Mouse (Mus musculus) lung, postnatal 0 days (tissue): Measurements from ENCODE around the gene Memo1. TPM values are rescaled to one million over a fixed set of nuclear protein-coding genes. Genes with fewer than 3 reads are reported as not detected.
"Not testable (repeated sequence)": the region's sequence is repeated elsewhere in the genome, so short reads cannot be mapped to it uniquely, and the experiment has no call there.

ENCODE experiments used
- ATAC-seq: fragments of 200-750 bp; cut with Nextera tagmentation; 2 replicates; pipeline ENCODE4 v1.8.0; 2017; ENCODE audit warnings: moderate library complexity
- DNase-seq: peaks from one replicate; pipeline ENCODE4 v3.0.0-alpha.2; 2016; ENCODE audit warnings: low spot score
- H3K27ac ChIP-seq: fragments of 300-500 bp; sonication (generic); 2 replicates; pipeline ENCODE4 v1.5.1; 2014; ENCODE audit warnings: antibody characterized with exemption, mild to moderate bottlenecking, low read length, mixed read lengths
- H3K27me3 ChIP-seq: fragments of 300-500 bp; sonication (generic); replicated peaks from 2 replicates; pipeline ENCODE4 v1.6.1; 2014; ENCODE audit warnings: low read length, mixed read lengths; ENCODE audit not compliant: insufficient read depth
- H3K36me3 ChIP-seq: fragments of 300-500 bp; sonication (generic); 2 replicates; pipeline ENCODE4 v1.6.1; 2014; ENCODE audit warnings: low read length, mixed read lengths; ENCODE audit not compliant: insufficient read depth
- H3K4me1 ChIP-seq: fragments of 300-500 bp; sonication (generic); 2 replicates; pipeline ENCODE4 v1.6.1; 2014; ENCODE audit warnings: antibody characterized with exemption, low read depth, low read length, mixed read lengths; ENCODE audit not compliant: insufficient read depth
- H3K4me2 ChIP-seq: fragments of 300-500 bp; sonication (generic); replicated peaks from 2 replicates; pipeline ENCODE4 v1.6.1; 2014; ENCODE audit warnings: low read depth, mild to moderate bottlenecking, low read length, moderate library complexity, mixed read lengths
- H3K4me3 ChIP-seq: fragments of 300-500 bp; sonication (generic); 2 replicates; pipeline ENCODE4 v1.5.1; 2014; ENCODE audit warnings: low read depth, low read length
- H3K9ac ChIP-seq: fragments of 300-500 bp; sonication (generic); replicated peaks from 2 replicates; pipeline ENCODE4 v1.6.1; 2014; ENCODE audit warnings: low read depth, mild to moderate bottlenecking
- H3K9me3 ChIP-seq: fragments of 300-500 bp; sonication (generic); 2 replicates; pipeline ENCODE4 v1.6.1; 2016; ENCODE audit warnings: low read length, mixed read lengths
- CTCF ChIP-seq: IDR thresholded peaks from 2 replicates; pipeline ENCODE4 v1.5.1; 2016; ENCODE audit warnings: antibody characterized with exemption, mild to moderate bottlenecking
- EP300 ChIP-seq: IDR thresholded peaks from 2 replicates; pipeline ENCODE4 v1.6.1; 2016; ENCODE audit warnings: antibody characterized with exemption, mild to moderate bottlenecking, control low read depth
- WGBS: fragments of 180-500 bp; shearing (Covaris S2); extraction: QIAGEN DNeasy Blood & Tissue Kit; methylation state at CpG from one replicate; pipeline ENCODE4 v1.1.7; 2014; 5-methylcytosine and 5-hydroxymethylcytosine counted together
- polyA plus RNA-seq: library from polyadenylated mRNA; unstranded; fragments of >200 nt; fragmentation: Nextera tagmentation; extraction: Ambion mirVana; gene quantifications from 2 replicates; pipeline ENCODE4 v1.2.1, GENCODE M21; 2015

The Memo1 gene
- polyA plus RNA-seq, 1 experiment from 2014 or later, result 54.2 TPM

DNA sequence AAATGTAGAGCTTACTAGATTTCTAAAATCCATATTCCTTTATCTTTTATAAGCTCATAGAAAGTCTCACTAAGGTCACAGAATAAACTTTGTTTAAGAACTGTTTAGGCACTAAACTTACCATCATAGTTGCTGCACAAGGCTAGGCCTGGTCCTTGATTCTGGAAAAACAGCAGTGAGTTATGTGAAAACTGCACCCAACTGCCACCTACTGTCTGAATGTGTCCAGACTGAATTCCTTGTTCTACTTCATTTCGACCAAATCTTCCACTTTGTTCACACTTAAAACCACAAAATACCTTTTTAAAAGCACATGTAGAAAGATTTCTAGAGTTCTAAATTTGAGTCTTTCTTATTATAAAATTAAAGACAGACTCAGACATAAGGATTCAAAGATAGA, 101.9 kb downstream of the Memo1 start:
- 60% methylated on average over 1 of the region's 1 CpGs for WGBS
- no peak overlapping the region for H3K4me3 ChIP-seq
- H3K27ac ChIP-seq, result no peak overlapping the region
- DNase-seq, result peak; percentile 46
- no peak for ATAC-seq
- no peaks in the 10 kb centered on the region for H3K27me3 ChIP-seq
- TF ChIP-seq CTCF, result peak; percentile 63
- TF ChIP-seq EP300, result no peak
- H3K36me3 ChIP-seq, result no peaks in the 10 kb centered on the region
- H3K4me2 ChIP-seq, result no peak overlapping the region
- no peaks in the 10 kb centered on the region for H3K9me3 ChIP-seq
- H3K4me1 ChIP-seq, result no peaks in the 10 kb centered on the region
- H3K9ac ChIP-seq, result no peak overlapping the region

DNA sequence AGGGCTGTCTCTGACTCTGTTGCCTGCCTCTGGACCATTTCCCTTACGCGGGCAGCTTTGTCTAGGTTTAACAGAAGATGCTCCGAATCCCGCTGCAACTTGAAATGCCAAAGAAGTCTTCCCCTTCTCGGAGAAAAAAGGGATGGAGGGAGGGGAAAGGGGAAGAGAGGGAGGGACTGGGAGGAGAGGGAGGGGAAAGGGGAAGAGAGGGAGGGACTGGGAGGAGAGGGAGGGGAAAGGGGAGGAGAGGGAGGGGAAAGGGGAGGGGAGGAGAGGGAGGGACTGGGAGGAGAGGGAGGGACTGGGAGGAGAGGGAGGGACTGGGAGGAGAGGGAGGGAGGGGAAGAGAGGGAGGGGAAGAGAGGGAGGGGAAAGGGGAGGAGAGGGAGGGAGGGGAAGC, 103.9 kb downstream of the Memo1 start:
- no peaks in the 10 kb centered on the region for H3K4me1 ChIP-seq
- H3K9me3 ChIP-seq, result no peaks in the 10 kb centered on the region
- no peak overlapping the region for H3K27ac ChIP-seq
- no peak overlapping the region for H3K9ac ChIP-seq
- H3K27me3 ChIP-seq, result no peaks in the 10 kb centered on the region
- 77% methylated on average over 5 of the region's 5 CpGs for WGBS
- TF ChIP-seq CTCF (no peak), EP300 (no peak)
- H3K4me2 ChIP-seq, result no peak overlapping the region
- H3K4me3 ChIP-seq, result no peak overlapping the region
- DNase-seq (no peak), ATAC-seq (no peak)
- no peaks in the 10 kb centered on the region for H3K36me3 ChIP-seq

DNA sequence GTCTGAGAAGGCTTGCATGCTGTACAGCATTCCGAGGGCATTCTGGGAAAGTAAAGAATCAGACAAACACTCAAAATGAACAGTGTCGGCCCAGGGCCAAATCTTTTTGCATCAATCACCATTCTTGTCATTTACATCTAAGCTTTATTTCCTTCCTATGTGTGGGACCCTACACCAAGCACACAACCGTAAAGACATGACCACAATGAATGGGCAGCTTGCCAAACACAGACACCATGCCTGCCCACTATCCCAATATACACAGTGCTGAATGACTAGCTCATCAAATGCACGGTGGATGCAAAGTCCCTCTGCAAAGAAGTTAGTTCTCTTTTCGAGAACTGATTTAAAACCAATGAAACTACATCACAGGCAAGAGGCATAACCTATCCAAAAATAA, 109.1 kb downstream of the Memo1 start:
- Histone ChIP-seq H3K4me1 (no peaks in the 10 kb centered on the region), H3K27me3 (no peaks in the 10 kb centered on the region), H3K9ac (no peak overlapping the region), H3K4me3 (no peak overlapping the region), H3K27ac (no peak overlapping the region), H3K36me3 (no peaks in the 10 kb centered on the region), H3K4me2 (no peak overlapping the region), H3K9me3 (no peaks in the 10 kb centered on the region)
- 31% methylated on average over 5 of the region's 5 CpGs for WGBS
- DNase-seq, result peak; percentile 58
- peak; percentile 77 for ATAC-seq
- TF ChIP-seq CTCF (no peak), EP300 (no peak)

DNA sequence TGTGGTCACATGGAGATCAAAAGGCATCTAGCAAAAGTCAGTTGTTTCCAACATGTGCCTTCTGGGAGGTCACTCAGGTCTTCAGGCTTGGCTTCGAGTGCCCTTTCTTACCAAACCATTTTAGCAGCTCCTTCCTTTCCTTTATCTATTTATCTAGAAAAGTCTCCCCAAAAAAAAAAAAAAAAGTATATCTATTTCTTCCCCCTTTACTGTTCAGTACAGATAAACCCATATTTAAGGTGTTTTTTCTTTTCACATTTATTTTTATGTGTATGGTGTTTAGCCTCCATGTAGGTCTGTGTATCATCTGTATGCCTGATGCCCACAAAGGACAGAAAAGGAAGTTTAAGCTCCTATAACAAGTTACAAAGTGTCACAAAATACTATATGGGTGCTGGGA, 110.6 kb downstream of the Memo1 start:
- Histone ChIP-seq H3K36me3 (no peaks in the 10 kb centered on the region), H3K4me1 (no peaks in the 10 kb centered on the region), H3K27me3 (no peaks in the 10 kb centered on the region), H3K9me3 (no peaks in the 10 kb centered on the region), H3K4me3 (no peak overlapping the region), H3K9ac (no peak overlapping the region), H3K4me2 (no peak overlapping the region), H3K27ac (no peak overlapping the region)
- TF ChIP-seq EP300, result no peak
- no peak for TF ChIP-seq CTCF
- WGBS, result 85% methylated on average over 1 of the region's 1 CpGs
- DNase-seq (no peak), ATAC-seq (no peak)

DNA sequence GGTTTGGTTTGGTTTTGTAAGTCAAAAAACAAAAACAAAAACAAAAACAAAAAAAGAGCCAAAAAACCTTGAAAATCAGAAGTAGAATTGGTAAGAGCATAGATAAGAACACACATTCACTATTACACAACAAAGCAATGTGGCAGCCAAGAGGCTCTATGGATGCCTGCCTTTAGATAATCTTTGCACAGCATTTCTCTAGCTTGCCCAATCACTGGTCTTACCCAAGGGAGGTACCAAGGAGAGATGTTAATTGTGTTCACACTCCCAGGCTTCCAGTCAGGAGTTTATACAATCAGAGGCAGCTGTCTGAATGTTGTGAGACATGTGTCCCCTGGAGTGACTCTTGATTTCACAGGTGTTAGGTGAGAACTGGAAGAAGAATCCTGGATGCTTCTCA, 114.4 kb downstream of the Memo1 start:
- no peak for TF ChIP-seq EP300
- no peak for TF ChIP-seq CTCF
- no peaks in the 10 kb centered on the region for H3K36me3 ChIP-seq

DNA sequence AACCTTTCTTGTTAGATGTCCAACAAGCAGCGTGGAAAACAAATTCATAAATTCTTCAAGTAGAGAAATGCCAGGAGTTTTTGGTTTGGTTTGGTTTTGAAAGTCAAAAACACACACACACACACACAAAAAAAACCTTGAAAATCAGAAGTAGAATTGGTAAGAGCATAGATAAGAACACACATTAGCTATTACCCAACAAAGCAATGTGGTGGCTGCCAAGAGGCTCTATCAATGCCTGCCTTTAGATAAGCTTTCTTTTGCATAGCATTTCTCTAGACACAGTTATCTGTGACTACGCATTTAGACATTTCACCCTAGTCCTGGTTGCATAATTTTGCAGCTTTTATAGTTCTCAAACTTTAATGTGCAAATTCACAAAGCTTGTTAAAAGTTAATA, 115.7 kb downstream of the Memo1 start:
- H3K4me2 ChIP-seq, H3K4me3 ChIP-seq, H3K27ac ChIP-seq, DNase-seq, H3K36me3 ChIP-seq, ATAC-seq, H3K9me3 ChIP-seq, H3K27me3 ChIP-seq, H3K9ac ChIP-seq, H3K4me1 ChIP-seq: not testable (repeated sequence)
- 75% methylated on average over 2 of the region's 2 CpGs for WGBS

More for the DNA sequence above, 114.4 kb downstream of the Memo1 start:
- Histone ChIP-seq H3K4me1 (no peaks in the 10 kb centered on the region), H3K4me2 (no peak overlapping the region), H3K27me3 (no peaks in the 10 kb centered on the region), H3K9me3 (no peaks in the 10 kb centered on the region), H3K27ac (no peak overlapping the region), H3K9ac (no peak overlapping the region), H3K4me3 (no peak overlapping the region)
- DNase-seq (no peak), ATAC-seq (no peak)

DNA sequence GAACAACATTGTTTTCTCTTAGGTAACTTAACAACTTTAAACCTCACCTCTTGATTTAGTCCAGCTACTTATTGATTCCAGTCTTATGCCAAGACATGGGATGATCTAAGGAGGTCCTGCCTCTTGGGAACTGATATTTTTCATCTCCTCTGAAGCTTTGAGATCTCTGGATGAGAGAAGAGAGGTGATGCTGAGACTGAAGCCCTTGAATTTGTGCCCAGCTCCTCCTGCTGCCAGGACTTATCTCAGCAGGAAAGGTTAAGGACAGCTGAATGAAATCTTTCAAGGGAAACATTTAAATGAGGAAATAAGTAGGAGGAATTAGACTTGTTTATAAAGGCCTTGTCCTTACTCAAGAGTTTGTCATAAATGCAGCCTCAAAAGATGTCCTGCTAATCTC, 121.6 kb downstream of the Memo1 start:
- no peaks in the 10 kb centered on the region for H3K27me3 ChIP-seq
- no peak overlapping the region for H3K27ac ChIP-seq
- no peaks in the 10 kb centered on the region for H3K4me1 ChIP-seq
- ATAC-seq, result no peak
- TF ChIP-seq EP300 (no peak), CTCF (no peak)
- H3K4me2 ChIP-seq, result no peak overlapping the region
- H3K4me3 ChIP-seq, result no peak overlapping the region
- H3K9me3 ChIP-seq, result no peaks in the 10 kb centered on the region
- no peak overlapping the region for H3K9ac ChIP-seq
- no peak for DNase-seq
- H3K36me3 ChIP-seq, result no peaks in the 10 kb centered on the region
